In the genomic region with DNA sequence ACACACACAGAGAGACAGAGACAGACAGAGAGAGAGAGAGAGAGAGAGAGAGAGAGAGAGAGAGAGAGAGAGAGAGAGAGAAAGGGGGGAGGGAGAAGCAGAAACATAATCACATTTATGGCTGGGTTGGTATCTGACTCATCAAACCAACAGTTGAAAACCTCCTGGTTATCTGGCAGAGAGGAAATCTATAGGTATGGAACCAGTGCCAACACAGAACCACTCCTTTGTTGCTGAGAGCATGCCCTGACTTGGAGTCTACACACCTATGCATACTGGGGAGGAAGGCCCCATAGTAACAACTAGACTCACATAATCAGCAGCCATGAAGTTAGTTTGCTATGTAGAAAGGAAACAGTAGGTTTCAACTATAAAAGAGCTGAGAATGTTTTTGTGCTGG, we compare ENCODE assay signal across 30 mouse cellular contexts. TPM values are rescaled to one million over a fixed set of nuclear protein-coding genes. Genes with fewer than 3 reads are reported as not detected.
"Had no signal": no experiment of that assay in that cellular context is flagged by ENCODE, and none has a peak within 500 bp of the region (broad histone marks: within the 10 kb centered on the region; RNA-seq: fewer than 3 reads in every experiment).

No protein-coding gene starts in this region.

- DNase-seq: gastrocnemius, postnatal 14 days; gastrocnemius, postnatal 36 days; heart, adult 11 months; heart, adult 2 months; heart, postnatal 14 days; heart, postnatal 36 days; kidney, adult 11 months; kidney, adult 8-10 months; kidney, postnatal 10 days; kidney, postnatal 25 days; kidney, postnatal 4 days; liver had no signal

- ATAC-seq: hindbrain, postnatal 0 days; intestine, embryonic 16.5 days had no signal

- H3K9me3 ChIP-seq: heart, embryonic 13.5 days; heart, embryonic 15.5 days; hindbrain, embryonic 13.5 days; hindbrain, embryonic 15.5 days; limb, embryonic 10.5 days; limb, embryonic 12.5 days had no signal

- H3K27ac ChIP-seq: heart, adult 2 months; heart, embryonic 13.5 days; heart, embryonic 15.5 days; hindbrain, embryonic 13.5 days; hindbrain, embryonic 15.5 days; hindbrain, postnatal 0 days; layer of hippocampus, adult 2 months; left cerebral cortex, adult 2 months; limb, embryonic 10.5 days; limb, embryonic 12.5 days had no signal

- H3K4me1 ChIP-seq: heart, embryonic 13.5 days; heart, embryonic 15.5 days; hindbrain, embryonic 13.5 days; hindbrain, embryonic 15.5 days; limb, embryonic 10.5 days; limb, embryonic 12.5 days had no signal

- H3K36me3 ChIP-seq: heart, embryonic 13.5 days; heart, embryonic 15.5 days; hindbrain, embryonic 13.5 days; hindbrain, embryonic 15.5 days; limb, embryonic 10.5 days; limb, embryonic 12.5 days had no signal

- H3K4me3 ChIP-seq: heart, adult 2 months; heart, embryonic 13.5 days; heart, embryonic 15.5 days; hindbrain, embryonic 13.5 days; hindbrain, embryonic 15.5 days; layer of hippocampus, adult 2 months; left cerebral cortex, adult 2 months; limb, embryonic 10.5 days; limb, embryonic 12.5 days had no signal

- H3K27me3 ChIP-seq: heart, embryonic 13.5 days; heart, embryonic 15.5 days; hindbrain, embryonic 13.5 days; hindbrain, embryonic 15.5 days; limb, embryonic 12.5 days had no signal

- H3K9ac ChIP-seq: heart, embryonic 13.5 days; heart, embryonic 15.5 days; hindbrain, embryonic 13.5 days; hindbrain, embryonic 15.5 days; limb, embryonic 12.5 days had no signal

RNA-seq across cellular contexts. Expression of gene BC016579, which starts 8.5 kb away (rescaled TPM):
- total RNA-seq: gastrocnemius, adult 18-20 months; gastrocnemius, adult 8-10 months; gastrocnemius, postnatal 14 days; gastrocnemius, postnatal 36 days; heart, adult 2 months; heart, postnatal 14 days; heart, postnatal 36 days; hindbrain, postnatal 0 days; layer of hippocampus, postnatal 10 days had no signal
- polyA plus RNA-seq: heart, adult 2 months; heart, embryonic 13.5 days; heart, embryonic 15.5 days; heart, postnatal 0 days; hindbrain, embryonic 13.5 days; hindbrain, embryonic 15.5 days; hindbrain, postnatal 0 days; limb, embryonic 10.5 days had no signal

RNA-seq across cellular contexts. Expression of gene Tmprss7, which starts 31.1 kb away (rescaled TPM):
- total RNA-seq: gastrocnemius, adult 18-20 months; gastrocnemius, adult 8-10 months; gastrocnemius, postnatal 14 days; gastrocnemius, postnatal 36 days; heart, adult 2 months; heart, postnatal 14 days; heart, postnatal 36 days had no signal
- polyA plus RNA-seq: heart, adult 2 months; heart, embryonic 15.5 days; heart, postnatal 0 days; kidney, embryonic 14.5 days had no signal

RNA-seq across cellular contexts. Expression of gene Gcsam, which starts 52.2 kb away (rescaled TPM):
- total RNA-seq: gastrocnemius, adult 8-10 months; hindbrain, postnatal 0 days; layer of hippocampus, adult 2 months; layer of hippocampus, postnatal 10 days; layer of hippocampus, postnatal 25 days; left cerebral cortex, adult 2 months; left cerebral cortex, postnatal 14 days; left cerebral cortex, postnatal 36 days had no signal
- polyA plus RNA-seq: heart, embryonic 13.5 days; hindbrain, embryonic 13.5 days; hindbrain, embryonic 15.5 days; hindbrain, postnatal 0 days; limb, embryonic 10.5 days had no signal
